Mouse (Mus musculus): Measurements from ENCODE around the gene Tshz3. TPM values are rescaled to one million over a fixed set of nuclear protein-coding genes. Genes with fewer than 3 reads are reported as not detected.

Gene Tshz3
- total and polyA plus RNA-seq, 3 experiments, result 2.8 to 4.7 (median 4.2) TPM

DNA sequence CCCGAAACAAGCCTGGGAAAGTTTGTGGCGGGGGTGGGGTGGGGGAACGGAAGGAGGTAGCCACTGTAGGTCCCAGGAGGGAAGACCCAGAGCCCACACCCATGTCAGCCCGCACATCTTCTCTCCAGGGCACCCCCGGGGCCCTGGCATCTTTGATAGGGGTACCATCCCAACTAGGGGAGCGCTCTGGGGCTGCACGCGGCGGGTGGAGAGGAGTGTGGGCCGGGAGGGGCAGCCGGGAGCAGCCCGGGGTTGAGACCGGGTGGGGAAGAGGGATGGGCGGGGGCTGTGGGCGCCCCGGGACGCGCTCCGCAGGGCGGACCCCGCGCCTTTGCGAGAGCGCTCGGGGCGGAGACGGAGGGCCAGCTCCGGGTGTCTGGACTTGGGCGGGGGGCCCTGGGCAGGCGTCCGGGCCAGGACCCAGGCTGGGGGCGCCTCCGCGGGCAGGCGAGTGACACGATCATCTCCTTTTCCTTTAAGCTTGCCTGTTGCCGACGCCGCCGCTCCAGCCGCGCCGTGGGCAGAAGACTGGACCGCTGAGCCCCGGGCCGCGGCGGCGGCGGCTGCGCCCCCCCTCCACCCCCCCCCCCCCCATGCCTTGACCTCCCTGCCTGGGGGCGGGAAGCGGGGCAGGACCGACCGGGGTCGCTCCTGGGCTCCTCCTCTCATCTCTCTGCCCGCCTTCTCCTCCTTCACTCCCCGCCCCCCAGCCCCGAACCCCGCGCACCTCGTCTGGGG, 631 bp upstream of the Tshz3 start:
- peak; percentile 76 for DNase-seq

DNA sequence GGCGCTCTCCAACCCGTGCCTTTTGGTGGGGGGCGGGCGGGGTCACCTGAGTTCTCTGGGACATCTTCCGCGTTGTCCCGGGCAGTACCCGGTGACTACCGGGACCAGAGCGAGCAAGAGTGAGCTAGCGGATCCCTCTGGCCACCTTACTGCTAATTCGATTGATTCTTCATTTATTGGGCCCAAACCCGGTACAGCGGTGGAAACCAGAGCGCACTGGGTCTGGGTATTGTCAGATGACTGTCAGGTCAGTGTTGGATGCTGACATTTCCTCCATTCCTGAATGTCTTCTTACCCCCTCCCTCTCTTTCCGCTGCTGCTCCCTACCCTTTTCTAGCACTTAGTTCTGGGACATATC, 650 bp downstream of the Tshz3 start:
- DNase-seq, result peak; percentile 23

DNA sequence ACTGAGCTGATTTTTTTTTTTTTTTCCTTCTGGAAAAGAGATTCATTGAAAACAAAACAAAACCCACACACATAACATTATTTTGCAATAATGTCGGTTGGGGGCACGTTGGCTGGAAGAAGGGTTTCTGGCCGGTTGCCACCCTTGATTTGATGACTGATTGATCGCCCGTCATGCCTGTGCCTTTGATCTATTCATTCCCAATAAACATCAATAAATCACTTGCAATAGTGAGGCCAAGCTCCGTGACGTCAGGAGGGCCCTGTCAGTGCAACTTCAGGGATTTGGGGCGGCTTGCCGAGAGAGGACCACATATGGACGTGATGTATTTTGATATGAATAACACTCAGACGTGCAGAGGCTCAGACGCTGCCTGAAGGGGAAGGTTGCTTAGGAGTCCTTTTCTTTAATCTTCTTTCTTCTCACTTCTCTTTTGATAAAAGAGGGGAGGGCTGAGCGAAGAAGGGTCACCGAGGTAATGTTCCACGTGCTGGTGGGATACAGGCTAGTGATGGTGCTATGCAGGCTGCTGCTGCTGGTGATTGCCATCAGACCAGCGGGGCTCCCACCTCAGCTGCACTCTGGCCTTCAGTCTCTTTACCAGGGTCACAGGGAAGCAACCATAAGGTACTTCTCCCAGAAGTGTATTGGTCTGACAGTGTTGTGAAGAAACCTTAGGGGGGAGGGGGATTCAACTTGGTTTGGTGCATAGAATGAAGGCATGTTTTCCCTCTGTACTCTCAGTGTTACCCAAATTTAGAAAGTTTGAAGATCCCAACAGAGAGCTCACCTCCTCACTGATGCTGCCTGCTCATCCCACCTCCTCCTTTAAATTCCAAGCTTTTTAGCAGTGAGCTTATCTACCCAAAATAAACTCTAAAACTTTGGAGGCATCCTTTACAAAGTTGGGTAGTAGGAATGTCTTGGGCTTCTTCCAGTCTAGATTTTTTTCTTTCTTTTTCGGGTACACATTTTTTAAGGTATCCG, 1.4 kb downstream of the Tshz3 start:
- DNase-seq, result no peak

DNA sequence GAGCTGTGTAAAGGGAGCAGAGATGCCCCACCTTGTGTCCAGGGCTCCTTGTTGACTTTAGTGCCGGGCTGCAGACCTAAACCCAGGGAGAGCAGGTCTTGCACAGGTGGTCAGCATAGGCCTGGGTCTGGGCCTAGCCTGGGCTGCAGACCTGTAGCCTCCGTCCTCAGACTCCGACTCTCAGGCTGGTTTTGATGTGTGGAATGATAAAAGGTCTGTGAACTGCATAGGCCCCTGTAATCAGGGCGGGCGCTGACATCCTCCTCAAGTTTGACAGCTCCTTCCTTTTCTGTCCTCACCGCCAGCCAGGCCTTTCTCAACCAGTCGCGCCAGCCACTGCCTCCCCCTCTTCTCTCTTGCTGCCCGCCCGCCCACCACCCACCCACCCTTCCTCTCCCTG, 8.7 kb downstream of the Tshz3 start:
- DNase-seq, result no peak

DNA sequence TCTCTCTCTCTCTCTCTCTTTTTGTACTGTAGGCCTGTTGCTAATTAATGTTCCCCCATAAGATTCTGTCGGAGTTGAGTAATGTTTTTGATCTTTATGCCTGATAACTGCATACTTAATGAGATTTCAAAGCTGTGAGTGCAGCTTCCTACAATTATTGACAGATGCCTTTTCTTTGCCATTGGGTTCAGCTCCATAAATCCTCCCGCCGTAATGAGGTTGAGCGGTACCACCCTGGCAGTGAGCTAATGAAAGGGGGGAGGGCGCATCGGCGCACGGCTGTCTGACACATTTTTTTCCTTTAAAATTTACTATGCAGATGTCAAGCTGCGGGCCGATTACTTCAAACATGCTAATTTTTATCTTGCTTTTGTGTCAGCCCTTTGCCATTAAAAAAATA, 9.3 kb downstream of the Tshz3 start:
- no peak for DNase-seq

DNA sequence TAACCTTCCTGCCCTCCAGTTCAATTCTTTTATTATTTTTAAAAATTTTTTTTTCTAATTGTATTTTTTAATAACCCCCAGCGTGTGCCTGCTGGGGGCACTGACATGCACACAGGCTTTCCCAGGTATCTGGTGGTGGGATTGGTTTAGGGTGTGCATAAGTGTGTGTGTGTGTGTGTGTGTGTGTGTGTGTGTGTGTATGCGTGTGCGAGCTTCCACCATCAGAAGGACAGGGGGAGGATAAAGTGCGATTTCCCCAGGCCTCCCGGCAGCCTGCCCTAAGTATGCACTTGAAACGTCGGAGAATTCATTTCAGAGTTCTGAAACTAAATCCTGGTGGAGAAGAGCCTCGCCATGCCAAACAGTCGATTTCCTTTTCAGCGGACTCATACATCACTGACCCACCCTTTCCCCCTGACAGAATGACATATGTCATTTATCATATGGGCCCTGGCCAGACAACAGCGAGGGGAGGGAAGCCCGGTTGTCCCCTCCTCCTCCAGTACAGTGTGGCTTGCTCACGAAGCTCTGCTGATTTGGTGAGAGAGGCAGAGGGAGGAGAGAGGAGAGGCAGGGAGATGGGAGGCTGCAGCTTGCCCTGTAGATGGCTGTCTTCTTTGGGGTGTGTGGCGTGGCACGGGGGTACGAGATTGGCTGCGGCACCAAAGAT, 9.9 kb downstream of the Tshz3 start:
- peak; percentile 22 for DNase-seq

DNA sequence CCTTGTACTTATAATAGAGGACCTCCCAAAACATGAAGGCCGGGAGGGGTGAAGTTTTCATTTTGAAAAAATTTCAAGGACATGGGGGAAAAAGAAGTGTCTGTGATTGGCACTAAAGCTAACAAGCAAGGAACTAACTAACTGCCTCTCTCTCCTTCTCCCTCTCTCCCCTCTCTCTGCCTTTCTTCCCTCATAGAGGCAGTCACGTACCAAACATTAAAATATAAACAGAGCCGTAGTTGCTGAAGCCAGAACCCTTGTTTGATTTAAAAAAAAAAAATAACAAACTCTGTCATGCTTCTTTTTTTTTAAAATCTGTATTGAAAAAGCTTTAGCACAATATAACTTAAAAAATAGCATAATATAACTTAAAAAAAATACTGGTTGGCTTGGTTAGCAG, 10.9 kb downstream of the Tshz3 start:
- DNase-seq, result no peak

DNA sequence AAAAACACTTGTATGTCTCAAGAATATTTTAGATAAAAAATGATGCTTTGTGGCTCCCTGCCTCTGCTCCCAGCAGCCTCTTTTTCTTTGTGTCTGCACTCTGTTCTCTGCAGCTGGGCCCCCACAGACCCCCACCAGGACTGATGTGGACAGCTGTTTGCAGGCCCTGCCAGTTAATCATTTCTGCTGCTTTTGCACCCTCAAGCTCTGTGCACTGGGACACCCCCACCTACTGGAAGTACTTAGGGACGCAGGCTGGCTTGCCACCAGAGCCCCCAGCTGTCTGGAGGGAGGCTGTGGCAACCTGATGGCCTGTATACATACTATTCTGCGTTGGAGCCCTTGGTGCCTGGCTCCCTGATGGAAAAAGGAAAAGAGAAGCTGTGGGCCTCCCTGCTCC, 11.3 kb downstream of the Tshz3 start:
- peak; percentile 19 for DNase-seq

DNA sequence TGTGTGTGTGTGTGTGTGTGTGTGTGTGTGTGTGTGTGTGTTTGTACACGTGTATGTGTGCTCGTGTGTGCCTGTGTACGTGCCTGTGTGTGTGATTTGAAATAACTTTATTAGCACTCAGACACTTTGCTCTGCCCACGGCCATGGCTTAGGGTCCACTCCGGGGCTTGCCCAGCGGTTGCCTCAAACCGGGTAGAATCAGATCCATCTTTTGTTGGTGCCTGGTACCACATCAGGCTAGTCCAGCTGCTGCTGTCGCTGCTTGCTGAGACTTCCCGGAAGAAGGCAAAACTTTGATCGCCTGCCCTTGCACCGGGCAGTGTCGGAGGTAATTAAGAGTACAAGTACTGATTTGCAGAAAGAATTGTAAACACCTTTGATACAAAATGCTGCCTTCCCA, 12.1 kb downstream of the Tshz3 start:
- DNase-seq, result no peak

DNA sequence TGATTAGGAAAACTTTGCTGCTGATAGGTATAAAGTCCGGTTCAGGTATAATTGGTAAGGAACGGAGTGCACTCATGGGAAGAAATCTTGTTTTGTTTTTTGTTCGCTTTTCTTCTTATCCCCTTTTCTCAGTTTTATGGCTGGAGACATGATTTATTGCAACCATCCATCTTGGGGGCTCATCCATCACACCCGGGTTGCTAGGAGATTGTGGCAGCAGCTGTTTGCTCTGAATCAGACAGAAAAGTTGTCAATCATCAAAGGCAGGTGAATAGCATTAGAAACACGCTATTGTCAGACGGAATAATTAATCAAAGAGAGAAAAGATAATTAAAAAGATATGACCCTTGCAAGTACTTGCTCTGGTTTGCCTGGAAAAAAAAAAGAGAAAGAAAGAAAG, 12.5 kb downstream of the Tshz3 start:
- DNase-seq, result no peak

DNA sequence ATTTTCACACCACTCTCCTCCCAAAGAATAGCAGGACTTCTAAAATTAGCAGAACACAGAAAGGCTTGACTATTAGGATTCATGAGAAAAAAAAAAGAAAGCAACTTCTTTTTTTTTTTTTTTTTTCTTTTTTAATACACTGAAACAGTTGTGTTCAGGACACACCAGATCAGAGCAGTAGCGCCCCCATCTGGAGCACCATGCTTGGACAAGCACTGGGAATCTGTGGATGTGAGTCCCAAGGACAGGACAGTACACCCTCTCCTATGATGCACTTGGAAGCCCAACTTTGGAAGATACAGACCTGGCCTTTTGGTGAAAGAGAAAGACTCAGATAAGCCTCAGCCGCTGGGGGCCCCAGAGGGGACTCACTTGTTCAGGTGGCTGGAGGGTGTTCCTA, 13.8 kb downstream of the Tshz3 start:
- no peak for DNase-seq

DNA sequence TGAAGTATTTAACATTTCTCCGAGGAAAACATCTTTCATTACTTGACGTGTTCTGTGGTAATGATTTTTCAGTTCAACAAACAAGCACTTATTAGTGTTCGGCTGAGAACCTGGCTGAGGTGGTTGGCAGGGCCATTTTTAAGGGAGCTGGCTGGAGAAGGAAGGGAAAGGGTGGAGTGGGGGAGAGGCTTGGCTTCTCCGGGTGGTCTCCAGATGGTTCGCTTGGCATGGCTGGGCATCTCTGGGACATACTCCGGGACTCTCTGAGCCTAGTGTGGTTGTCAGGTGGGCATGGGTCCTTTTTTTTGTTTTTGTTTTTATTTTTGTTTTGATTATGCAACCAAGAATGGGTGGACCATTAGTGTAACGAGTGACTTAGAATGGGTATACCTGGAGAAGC, 16.4 kb downstream of the Tshz3 start:
- no peak for DNase-seq

DNA sequence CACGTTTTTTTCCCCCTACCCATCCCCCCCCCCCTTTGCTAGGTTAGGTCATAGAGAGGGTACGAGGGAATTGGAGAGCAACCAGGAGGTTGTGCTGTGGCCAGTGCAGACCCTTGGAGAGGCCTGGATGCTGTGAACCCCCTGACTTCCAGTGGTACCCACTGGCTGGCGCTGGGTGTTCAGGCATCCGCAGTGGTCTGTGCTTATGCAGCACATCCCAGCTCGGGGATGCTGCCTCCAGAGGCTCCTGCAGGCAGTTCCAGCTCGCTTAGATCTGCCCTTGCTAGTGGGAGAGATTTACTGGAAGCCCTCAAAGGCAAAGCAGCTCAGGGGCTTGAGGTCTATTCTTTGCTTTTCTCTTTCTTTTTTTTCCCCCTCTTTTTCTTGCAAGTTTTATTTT, 19.3 kb downstream of the Tshz3 start:
- no peak for DNase-seq

DNA sequence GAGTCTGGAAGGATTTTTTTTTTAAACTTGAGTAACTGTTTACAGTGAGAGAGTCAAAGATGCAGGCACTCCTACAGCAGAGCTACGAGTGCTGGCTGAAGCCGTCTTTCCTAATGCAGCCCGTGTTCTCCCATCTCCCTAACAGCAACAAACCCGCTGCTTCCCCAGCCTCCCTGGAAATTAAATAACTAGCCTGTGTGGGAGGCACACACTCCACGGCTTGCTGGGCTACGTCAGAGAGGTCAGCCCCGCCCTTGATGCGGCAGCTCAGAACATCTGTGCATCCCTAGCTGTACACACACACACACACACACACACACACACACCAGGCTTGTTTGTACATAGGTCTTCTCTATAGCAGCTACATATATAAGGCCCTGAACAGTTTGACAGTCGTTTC, 22.9 kb downstream of the Tshz3 start:
- no peak for DNase-seq

DNA sequence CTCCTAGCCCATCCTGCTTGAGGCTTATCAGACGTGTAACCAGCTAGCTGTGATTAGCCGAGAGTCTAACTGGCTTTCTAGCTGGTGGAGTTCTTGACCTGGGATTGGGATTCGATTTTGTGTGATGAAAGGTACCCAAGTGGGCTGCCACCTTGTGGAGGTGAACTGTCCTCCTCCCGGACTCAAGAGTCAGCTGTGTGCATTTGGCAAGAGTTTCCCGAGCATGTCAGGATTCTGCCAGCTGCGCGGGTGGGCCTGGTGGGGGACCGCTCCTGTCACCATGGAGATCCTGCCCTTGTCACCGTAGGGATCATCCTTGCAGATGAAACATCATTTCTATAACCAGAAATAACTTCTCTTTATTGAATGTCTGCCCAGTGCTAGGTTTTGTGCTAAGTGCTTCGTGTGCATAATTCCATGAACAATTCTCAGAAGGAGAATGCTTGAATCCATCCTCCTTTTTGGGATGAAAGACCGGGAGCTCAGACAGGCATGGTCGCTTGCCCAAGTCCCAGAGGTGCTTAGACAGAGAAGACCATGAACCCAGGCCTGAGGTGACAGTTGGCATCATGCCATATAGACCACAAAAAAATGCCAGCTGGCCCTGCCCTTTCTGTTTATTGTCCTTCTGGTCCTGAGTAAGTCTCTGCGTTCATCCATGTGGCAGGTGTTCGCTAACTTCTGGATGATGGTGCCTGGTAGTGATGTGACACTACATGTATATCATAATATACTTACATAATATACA, 38.6 kb downstream of the Tshz3 start:
- DNase-seq, result no peak

DNA sequence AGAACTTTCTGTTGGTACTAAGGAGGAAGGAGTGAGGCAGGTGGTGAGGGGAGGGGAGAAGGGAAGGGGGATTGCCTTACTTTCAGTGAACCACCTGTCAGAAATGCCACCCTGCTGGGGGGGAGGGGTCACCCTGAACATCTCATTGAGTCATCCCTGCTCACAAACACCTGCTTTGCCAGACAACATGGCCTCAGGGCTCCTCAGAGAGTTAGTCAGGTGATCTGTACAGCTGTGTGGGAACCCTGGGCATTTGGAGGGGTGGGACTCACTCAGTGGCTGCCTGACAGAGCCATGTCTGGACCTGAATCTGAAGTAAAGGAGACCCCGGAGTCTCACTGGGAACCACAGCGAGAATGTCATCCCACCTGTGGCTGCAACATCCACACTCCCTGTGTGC, 53.6 kb downstream of the Tshz3 start:
- no peak for DNase-seq

DNA sequence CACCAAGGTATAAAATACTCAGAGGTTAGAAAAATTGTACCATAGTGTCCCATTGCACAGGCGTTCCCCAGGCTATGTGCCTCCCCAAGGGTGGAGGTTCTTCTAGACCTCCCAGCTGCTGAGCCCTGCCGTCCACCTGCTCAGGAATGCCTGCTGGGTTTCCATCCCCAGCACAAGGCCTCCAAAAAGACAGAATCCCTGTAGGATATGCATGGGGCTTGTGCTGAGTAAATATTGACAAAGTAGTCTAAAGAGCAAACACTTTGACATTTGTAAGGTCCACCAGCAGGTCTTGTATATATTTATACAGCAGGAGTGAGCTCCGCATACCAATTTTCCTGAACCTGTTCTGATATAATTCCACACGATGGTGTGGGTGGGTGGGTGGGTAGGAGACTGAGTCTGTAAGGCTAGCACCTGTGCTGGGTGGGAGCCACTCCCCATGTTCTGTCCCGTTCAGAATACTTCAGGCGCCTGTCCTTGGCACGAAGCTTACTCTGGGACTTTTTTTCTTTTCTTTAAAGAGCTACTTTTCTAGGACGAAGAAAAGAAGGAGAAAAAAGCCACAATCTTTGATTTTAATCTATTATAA, 69.7 kb downstream of the Tshz3 start:
- DNase-seq, result no peak

DNA sequence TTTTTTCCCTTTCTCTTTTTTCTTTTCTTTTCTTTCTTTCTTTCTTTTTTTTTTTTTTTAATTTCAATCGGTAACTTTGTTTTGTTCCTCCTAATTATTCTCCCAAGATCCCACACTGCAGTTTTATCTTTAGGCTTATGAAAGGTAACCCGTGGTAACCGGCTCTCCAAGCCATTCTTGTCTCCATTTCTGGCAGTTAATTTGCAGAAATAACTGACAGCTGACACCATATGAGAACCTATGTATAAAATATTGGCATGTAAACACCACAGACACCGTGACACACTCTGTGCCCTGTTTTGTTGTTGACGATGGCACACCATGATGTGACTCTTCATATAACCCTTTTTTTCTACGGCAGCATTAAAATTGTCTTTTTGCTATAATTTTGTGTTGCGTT, 75.2 kb downstream of the Tshz3 start:
- DNase-seq, result no peak

DNA sequence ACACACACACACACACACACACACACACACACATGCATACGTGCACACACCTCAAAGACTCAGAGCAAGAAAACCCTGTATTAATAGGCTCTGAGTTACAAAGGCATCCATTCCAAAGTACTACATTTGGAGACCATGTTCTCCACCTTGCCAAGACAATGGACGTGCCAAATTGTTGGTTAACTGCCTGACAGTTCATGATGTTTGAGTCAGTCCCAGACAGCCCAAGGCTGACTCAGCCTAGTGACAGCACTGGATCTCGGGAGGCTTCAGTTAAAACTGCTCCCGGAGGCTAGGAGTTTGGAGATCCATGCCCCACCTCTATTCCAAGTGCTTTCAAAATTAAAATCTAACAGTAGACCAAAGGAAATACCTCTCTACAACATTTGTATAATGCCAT, 79.0 kb downstream of the Tshz3 start:
- DNase-seq, result peak; percentile 57

DNA sequence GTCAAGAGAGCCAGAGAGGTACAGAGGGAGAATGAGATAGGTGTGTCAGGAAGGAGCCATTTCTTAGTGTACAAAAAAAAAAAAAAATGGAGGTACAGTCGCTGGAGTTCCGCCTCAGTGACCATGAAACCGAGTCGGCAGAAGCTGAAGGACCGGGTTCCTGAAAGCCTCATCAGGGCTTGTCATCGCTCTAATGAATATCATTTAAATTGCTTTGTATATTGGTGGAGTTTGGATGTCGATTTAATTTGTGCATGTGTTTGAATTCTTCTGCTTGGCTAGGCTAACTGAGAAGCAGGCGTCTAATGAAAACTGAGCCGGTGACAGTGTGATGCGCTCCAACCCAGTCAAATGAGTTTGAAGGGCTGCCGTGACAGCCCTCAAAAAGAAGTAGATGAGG, 80.5 kb downstream of the Tshz3 start:
- DNase-seq, result no peak

DNA sequence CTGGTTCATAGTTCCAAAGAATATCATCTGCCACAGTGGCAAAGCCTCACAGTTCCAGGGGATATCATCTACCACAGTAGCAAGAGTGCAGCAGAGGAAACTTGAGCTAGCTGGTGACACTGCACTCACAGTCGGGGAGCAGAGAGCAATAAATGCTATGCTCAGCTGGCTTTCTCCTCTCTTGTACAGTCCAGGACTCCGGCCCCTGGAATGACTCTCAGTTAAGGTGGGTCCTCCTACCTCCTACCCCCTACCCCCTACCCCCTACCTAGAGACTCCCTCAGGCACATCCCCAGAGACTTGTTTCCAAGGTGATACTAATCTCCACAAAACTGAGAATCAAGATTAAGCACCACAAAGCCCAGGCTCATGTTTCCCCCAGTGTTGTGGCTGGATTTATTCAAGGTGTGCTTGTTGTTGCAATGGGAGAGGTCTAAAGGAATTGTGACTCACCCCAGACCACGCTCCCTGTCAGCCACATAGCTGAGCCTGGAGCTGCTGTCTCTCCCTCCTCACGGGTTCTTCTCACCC, 86.4 kb downstream of the Tshz3 start:
- no peak for DNase-seq
